Mouse (Mus musculus): ENCODE measurements around the gene Oas1h. TPM values are rescaled to one million over a fixed set of nuclear protein-coding genes. Genes with fewer than 3 reads are reported as not detected.
A peak's percentile ranks its signal among the peaks of the same experiment; 100 is the strongest.
"Not testable (repeated sequence)": the region's sequence is repeated elsewhere in the genome, so short reads cannot be mapped to it uniquely, and the experiment has no call there.

Gene Oas1h
- total and polyA plus RNA-seq, 2 experiments from 2014 or later = not detected

GRCm38 (mm10) chr5:120865336-120865860, 4.2 kb downstream of the Oas1h start:
- H3K4me1 ChIP-seq (ENCODE audit: insufficient read depth, low read length) = no peaks in the 10 kb centered on the region
- H3K9ac ChIP-seq (replicated peaks; ENCODE audit: low read length) = no peak overlapping the region
- 72% methylated on average over 3 of the region's 3 CpGs for WGBS
- ATAC-seq (no peak), DNase-seq (ENCODE audit: low spot score) (peak; percentile 5)
- no peaks in the 10 kb centered on the region for H3K36me3 ChIP-seq (ENCODE audit: insufficient read depth, low read length)
- H3K4me2 ChIP-seq (ENCODE audit: low read depth, low read length) = no peak overlapping the region
- no peak overlapping the region for H3K4me3 ChIP-seq (ENCODE audit: low read length)
- no peaks in the 10 kb centered on the region for H3K27me3 ChIP-seq (ENCODE audit: insufficient read depth, low read length)
- no peaks in the 10 kb centered on the region for H3K9me3 ChIP-seq (ENCODE audit: low read length)
- no peak overlapping the region for H3K27ac ChIP-seq
- peak; percentile 17; the same call in 1 of the 2 replicates for TF ChIP-seq CTCF (IDR thresholded peaks at IDR 0.05; ENCODE audit: low read depth)

DNA sequence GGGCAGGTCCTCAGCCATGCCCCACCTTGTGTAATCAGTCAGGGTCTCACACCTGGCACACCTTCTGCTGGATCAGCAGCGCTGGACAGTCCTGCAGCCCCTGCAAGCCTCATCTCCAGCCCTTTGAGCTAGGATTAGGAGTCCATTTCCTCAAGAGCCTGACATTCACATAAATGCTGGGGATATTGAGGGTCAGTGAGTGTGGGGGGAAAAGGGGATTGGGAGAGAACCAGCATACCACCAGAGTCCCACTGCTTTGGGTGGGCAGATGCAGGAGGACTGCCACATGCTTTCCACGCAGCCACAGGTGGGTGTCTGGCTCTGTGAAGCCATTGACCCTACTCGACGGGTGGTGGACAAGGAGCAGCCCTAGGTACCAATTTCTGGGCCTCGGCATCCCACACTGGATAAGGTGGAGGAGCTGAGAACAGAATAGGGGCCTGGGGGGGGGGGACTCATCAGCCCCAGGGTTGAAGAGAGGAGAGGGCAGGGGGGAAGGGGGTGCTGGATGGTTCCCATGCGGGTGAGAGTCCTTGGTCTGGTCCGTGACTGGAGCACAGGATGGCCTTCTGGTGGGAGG, 8.3 kb downstream of the Oas1h start:
- Histone ChIP-seq H3K4me1 (ENCODE audit: insufficient read depth, low read length) (no peaks in the 10 kb centered on the region), H3K9me3 (ENCODE audit: low read length) (no peaks in the 10 kb centered on the region), H3K9ac (replicated peaks; ENCODE audit: low read length) (no peak overlapping the region), H3K4me2 (ENCODE audit: low read depth, low read length) (no peak overlapping the region), H3K27me3 (ENCODE audit: insufficient read depth, low read length) (no peaks in the 10 kb centered on the region), H3K36me3 (ENCODE audit: insufficient read depth, low read length) (no peaks in the 10 kb centered on the region), H3K27ac (no peak overlapping the region), H3K4me3 (ENCODE audit: low read length) (no peak overlapping the region)
- TF ChIP-seq CTCF (IDR thresholded peaks at IDR 0.05; ENCODE audit: low read depth) = no peak
- DNase-seq (ENCODE audit: low spot score) = no peak
- WGBS = 87% methylated on average over 7 of the region's 7 CpGs
- ATAC-seq = no peak

DNA sequence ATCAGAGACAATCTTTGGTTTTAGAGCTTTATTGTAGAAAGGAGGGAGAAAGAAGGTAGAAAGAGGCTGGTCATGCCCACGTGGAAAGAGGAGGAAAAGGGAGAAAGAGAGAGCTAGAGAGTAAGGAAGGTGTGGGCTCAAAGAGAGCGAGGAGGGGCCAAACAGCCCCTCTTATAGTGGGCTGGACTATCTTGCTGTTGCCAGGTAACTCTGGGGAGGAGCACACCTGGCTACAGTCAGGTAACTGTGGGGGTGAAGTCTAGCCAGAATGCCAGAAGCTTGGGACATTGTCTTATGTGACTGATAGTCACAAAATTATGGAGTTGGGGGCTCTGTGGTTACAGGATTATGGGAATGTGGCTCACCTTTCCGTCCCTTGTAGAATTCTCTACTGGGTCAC, 8.9 kb downstream of the Oas1h start:
- Histone ChIP-seq H3K36me3 (ENCODE audit: insufficient read depth, low read length) (no peaks in the 10 kb centered on the region), H3K9me3 (ENCODE audit: low read length) (no peaks in the 10 kb centered on the region), H3K4me2 (ENCODE audit: low read depth, low read length) (no peak overlapping the region), H3K27ac (no peak overlapping the region), H3K4me1 (ENCODE audit: insufficient read depth, low read length) (no peaks in the 10 kb centered on the region), H3K4me3 (ENCODE audit: low read length) (no peak overlapping the region), H3K9ac (replicated peaks; ENCODE audit: low read length) (no peak overlapping the region), H3K27me3 (ENCODE audit: insufficient read depth, low read length) (no peaks in the 10 kb centered on the region)
- ATAC-seq = no peak
- no peak for TF ChIP-seq CTCF (IDR thresholded peaks at IDR 0.05; ENCODE audit: low read depth)
- no peak for DNase-seq (ENCODE audit: low spot score)
- WGBS = 59% methylated on average over 3 of the region's 3 CpGs

DNA sequence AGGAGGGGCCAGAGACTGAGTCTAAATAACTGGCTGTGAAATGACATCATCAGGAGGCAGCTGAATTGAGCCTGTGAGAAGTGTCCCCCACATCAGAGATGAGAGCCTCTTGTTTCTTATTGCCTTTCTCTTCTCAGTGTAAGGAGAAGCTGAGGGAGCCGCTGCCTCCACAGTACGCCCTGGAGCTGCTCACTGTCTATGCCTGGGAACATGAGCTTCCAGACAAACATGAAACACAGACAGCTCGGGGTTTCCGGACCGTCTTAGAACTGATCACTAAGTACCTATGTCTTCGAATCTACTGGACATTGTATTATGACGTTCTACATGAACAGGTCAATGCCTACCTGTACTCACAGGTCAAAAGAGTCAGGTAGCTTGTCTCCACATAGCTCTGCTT, 9.6 kb downstream of the Oas1h start:
- H3K27me3 ChIP-seq (ENCODE audit: insufficient read depth, low read length) = no peaks in the 10 kb centered on the region
- H3K9ac ChIP-seq (replicated peaks; ENCODE audit: low read length) = no peak overlapping the region
- no peaks in the 10 kb centered on the region for H3K36me3 ChIP-seq (ENCODE audit: insufficient read depth, low read length)
- TF ChIP-seq CTCF (IDR thresholded peaks at IDR 0.05; ENCODE audit: low read depth) = no peak
- ATAC-seq = no peak; the same call in 1 of the 2 replicates
- no peak for DNase-seq (ENCODE audit: low spot score)
- H3K27ac ChIP-seq = no peak overlapping the region
- WGBS = 84% methylated on average over 7 of the region's 7 CpGs
- no peak overlapping the region for H3K4me3 ChIP-seq (ENCODE audit: low read length)
- no peak overlapping the region for H3K4me2 ChIP-seq (ENCODE audit: low read depth, low read length)
- H3K4me1 ChIP-seq (ENCODE audit: insufficient read depth, low read length) = no peaks in the 10 kb centered on the region
- no peaks in the 10 kb centered on the region for H3K9me3 ChIP-seq (ENCODE audit: low read length)

DNA sequence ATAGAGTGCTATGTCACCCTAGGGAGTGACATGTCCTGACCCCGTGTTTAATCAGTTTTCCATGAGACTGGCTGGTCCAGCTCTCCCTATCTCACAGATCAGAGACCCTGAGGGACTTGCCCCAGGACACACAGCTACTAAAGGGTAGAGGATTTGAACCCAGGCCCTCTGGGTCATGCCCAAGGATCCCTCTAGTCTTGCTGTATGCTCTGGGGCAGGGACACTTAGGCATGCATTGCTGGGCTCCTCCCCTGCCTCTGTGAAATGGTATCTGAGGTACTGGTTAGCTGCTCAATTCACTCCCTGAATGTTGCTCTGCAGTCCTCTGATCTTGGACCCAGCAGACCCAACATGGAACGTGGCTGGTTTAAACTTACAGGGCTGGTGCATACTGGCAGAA, 10.2 kb downstream of the Oas1h start:
- TF ChIP-seq CTCF (IDR thresholded peaks at IDR 0.05; ENCODE audit: low read depth) = no peak
- ATAC-seq = no peak
- Histone ChIP-seq H3K4me2 (ENCODE audit: low read depth, low read length) (no peak overlapping the region), H3K36me3 (ENCODE audit: insufficient read depth, low read length) (no peaks in the 10 kb centered on the region), H3K4me1 (ENCODE audit: insufficient read depth, low read length) (no peaks in the 10 kb centered on the region), H3K27me3 (ENCODE audit: insufficient read depth, low read length) (no peaks in the 10 kb centered on the region), H3K9ac (replicated peaks; ENCODE audit: low read length) (no peak overlapping the region), H3K9me3 (ENCODE audit: low read length) (no peaks in the 10 kb centered on the region), H3K27ac (no peak overlapping the region), H3K4me3 (ENCODE audit: low read length) (no peak overlapping the region)
- 59% methylated on average over 2 of the region's 2 CpGs for WGBS
- no peak for DNase-seq (ENCODE audit: low spot score)

- H3K36me3 ChIP-seq (ENCODE audit: insufficient read depth, low read length); ATAC-seq; H3K4me1 ChIP-seq (ENCODE audit: insufficient read depth, low read length); H3K27ac ChIP-seq; H3K4me2 ChIP-seq (ENCODE audit: low read depth, low read length); H3K27me3 ChIP-seq (ENCODE audit: insufficient read depth, low read length); H3K9ac ChIP-seq (replicated peaks; ENCODE audit: low read length); H3K9me3 ChIP-seq (ENCODE audit: low read length); H3K4me3 ChIP-seq (ENCODE audit: low read length); DNase-seq (ENCODE audit: low spot score): not testable (repeated sequence)
- 69% methylated on average over 2 of the region's 3 CpGs for WGBS
Measured at GRCm38 (mm10) chr5:120876839-120877238, 15.6 kb downstream of the Oas1h start.

- H3K9me3 ChIP-seq (ENCODE audit: low read length); H3K4me3 ChIP-seq (ENCODE audit: low read length); H3K4me1 ChIP-seq (ENCODE audit: insufficient read depth, low read length); DNase-seq (ENCODE audit: low spot score); H3K9ac ChIP-seq (replicated peaks; ENCODE audit: low read length); H3K27ac ChIP-seq; H3K27me3 ChIP-seq (ENCODE audit: insufficient read depth, low read length); H3K4me2 ChIP-seq (ENCODE audit: low read depth, low read length); H3K36me3 ChIP-seq (ENCODE audit: insufficient read depth, low read length); ATAC-seq: not testable (repeated sequence)
- WGBS = 68% methylated on average over 2 of the region's 2 CpGs
Measured at GRCm38 (mm10) chr5:120877407-120877806, 16.2 kb downstream of the Oas1h start.

- H3K27ac ChIP-seq; H3K9ac ChIP-seq (replicated peaks; ENCODE audit: low read length); H3K4me1 ChIP-seq (ENCODE audit: insufficient read depth, low read length); ATAC-seq; H3K27me3 ChIP-seq (ENCODE audit: insufficient read depth, low read length); H3K36me3 ChIP-seq (ENCODE audit: insufficient read depth, low read length); H3K9me3 ChIP-seq (ENCODE audit: low read length); H3K4me3 ChIP-seq (ENCODE audit: low read length); DNase-seq (ENCODE audit: low spot score); H3K4me2 ChIP-seq (ENCODE audit: low read depth, low read length): not testable (repeated sequence)
- 70% methylated on average over 2 of the region's 2 CpGs for WGBS
Measured at GRCm38 (mm10) chr5:120878803-120879202, 17.6 kb downstream of the Oas1h start.

DNA sequence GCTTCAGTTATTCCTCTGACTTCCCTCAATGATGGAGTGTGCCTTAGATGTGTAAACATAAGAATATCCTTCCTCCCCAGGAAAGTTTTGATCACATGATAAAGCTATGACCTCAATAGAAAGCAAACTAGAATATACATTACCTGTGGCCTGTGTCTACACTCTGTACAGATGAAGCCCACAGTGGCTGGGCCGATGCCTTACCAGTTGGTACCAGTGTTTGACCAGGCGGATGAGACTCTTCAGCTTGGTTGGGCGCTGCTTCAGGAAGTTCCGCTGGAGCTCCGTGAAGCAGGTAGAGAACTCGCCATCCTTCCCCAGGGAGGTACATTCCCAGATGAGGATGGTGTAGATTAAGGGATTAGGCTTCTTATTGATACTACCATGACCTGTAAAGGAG, 20.5 kb downstream of the Oas1h start:
- not testable (repeated sequence) for DNase-seq (ENCODE audit: low spot score); H3K4me1 ChIP-seq (ENCODE audit: insufficient read depth, low read length); H3K4me3 ChIP-seq (ENCODE audit: low read length); H3K27ac ChIP-seq; H3K9ac ChIP-seq (replicated peaks; ENCODE audit: low read length); H3K4me2 ChIP-seq (ENCODE audit: low read depth, low read length); H3K9me3 ChIP-seq (ENCODE audit: low read length); H3K36me3 ChIP-seq (ENCODE audit: insufficient read depth, low read length); H3K27me3 ChIP-seq (ENCODE audit: insufficient read depth, low read length); ATAC-seq
- WGBS = 93% methylated on average over 6 of the region's 6 CpGs

DNA sequence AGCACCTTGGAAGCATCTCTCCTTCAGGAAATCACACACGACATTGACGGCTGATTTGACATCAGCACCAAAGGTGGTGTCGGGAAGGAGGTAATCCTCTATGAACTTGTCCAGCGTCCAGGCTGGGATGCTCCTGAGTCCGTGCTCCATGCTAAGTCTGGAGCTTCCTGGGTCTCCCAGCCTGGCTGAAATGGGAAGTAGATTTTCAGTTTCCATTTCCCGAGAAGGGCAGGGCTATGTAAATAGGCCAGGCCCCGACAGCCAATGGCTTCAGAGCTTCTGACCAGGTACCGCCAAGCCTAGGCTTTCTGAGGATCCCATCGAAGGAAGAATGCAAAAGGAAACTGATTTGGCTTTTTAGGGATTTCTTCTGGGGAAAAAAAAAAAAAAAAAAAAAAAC, 26.2 kb downstream of the Oas1h start, which contains the start of gene Oas1g:
TSS of gene Oas1g (minus strand) at position 201 of the 400 bp plus-strand sequence.
- not testable (repeated sequence) for H3K27ac ChIP-seq; H3K4me2 ChIP-seq (ENCODE audit: low read depth, low read length); H3K4me3 ChIP-seq (ENCODE audit: low read length); H3K9ac ChIP-seq (replicated peaks; ENCODE audit: low read length); H3K9me3 ChIP-seq (ENCODE audit: low read length); ATAC-seq; DNase-seq (ENCODE audit: low spot score); H3K36me3 ChIP-seq (ENCODE audit: insufficient read depth, low read length); H3K27me3 ChIP-seq (ENCODE audit: insufficient read depth, low read length); H3K4me1 ChIP-seq (ENCODE audit: insufficient read depth, low read length)
- 28% methylated on average over 5 of the region's 9 CpGs for WGBS

All from hindbrain, postnatal 0 days (tissue).